Mouse (Mus musculus) urinary bladder, postnatal 10 days (tissue): Measurements from ENCODE around the gene Ccdc125.
"Not testable (repeated sequence)": the region's sequence is repeated elsewhere in the genome, so short reads cannot be mapped to it uniquely, and the experiment has no call there.

Experiments used
- DNase-seq: peaks from one replicate; pipeline ENCODE4 v3.0.0; 2022; ENCODE audit warnings: low spot score

The Ccdc125 gene

GRCm38 (mm10) chr13:100721656-100722055, 52.1 kb downstream of the Ccdc125 start:
- DNase-seq = no peak

GRCm38 (mm10) chr13:100724051-100724754, 54.7 kb downstream of the Ccdc125 start:
- DNase-seq = no peak

DNA sequence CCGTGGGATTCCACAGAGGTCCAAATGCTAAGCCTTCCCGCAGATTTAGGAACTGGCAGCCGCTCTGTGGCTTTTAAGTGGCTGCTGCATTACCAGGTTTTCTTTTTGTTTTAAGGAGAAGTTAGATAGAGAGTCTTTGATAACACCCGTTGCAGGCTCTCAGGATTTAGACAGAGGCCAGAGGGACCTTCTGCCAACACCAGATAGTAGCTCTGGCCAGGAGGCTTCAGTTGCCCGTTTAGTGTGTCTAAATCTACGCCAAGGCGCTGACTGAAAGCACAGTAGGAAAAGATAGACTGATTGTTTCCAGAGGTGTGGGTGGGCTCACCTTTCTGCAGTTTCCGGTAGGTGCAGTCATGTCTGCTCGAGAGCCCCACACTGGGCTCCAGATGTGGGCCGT, 55.7 kb downstream of the Ccdc125 start:
- no peak for DNase-seq

GRCm38 (mm10) chr13:100728086-100728485, 58.6 kb downstream of the Ccdc125 start:
- DNase-seq = no peak

DNA sequence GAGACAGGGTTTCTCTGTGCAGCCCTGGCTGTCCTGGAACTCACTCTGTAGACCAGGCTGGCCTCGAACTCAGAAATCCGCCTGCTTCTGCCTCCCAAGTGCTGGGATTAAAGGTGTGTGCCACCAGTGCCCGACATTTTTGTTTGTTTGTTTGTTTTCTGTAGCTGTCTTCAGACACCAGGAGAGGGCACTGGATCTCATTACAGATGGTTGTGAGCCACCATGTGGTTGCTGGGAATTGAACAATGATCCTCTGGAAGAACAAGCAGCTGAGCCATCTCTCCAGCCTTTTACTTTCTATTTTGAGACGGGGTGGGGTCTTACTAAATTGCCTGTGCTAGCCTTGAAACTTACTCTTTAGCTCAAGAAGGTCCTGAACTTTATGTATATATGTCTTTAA, 59.0 kb downstream of the Ccdc125 start:
- DNase-seq = not testable (repeated sequence)

DNA sequence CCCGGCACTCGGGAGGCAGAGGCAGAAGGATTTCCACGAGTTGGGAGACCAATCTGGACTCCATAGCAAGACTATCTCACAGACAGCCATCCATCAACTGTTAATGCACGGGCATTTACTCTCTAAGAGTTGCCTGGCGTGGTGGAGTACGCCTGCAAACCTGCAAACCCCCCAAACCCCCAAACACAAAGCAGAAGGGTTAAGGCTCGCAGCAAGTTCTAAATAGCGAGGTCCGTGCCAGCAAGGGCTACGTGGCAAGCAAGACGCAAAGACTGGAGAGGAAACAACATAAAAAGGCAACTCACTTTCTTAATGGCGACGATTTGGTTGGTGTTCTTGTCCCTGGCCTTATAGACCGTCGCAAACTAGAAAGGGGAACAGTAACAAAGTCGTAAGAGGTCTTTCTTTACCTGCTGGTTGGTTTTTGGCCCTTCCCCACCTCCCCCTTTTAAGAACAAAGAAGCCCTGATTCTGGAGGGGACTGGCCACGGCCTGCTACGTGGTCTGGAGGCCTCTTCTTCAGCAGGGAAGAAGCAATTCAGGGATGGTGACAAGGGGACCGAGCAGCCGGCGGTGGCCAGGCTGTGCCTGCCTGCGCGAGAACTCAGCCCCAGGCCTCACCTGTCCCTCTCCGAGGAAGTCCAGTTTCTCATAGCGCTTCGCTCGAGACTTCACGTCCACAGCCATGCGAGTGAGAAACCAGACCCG, 60.8 kb downstream of the Ccdc125 start:
- no peak for DNase-seq

DNA sequence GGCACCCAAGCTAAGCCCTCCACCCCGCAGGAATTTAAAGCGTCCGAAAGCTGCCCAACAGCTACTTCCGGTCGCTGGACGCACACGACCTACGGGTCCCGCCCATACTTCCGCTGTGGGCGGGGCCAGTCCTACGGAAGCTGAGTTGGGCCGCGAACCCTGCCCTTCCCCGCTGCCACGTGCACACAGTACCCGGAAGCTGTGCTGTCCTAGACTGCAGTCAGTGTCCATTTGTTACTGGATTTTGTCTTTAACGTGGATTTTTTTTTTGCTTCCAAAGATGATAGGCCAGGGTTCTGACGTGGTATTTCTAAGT, 61.3 kb downstream of the Ccdc125 start, which contains the start of gene Cdk7:
TSS of gene Cdk7 (minus strand) at position 79 of the 316 bp plus-strand sequence.
- DNase-seq = peak; percentile 70

DNA sequence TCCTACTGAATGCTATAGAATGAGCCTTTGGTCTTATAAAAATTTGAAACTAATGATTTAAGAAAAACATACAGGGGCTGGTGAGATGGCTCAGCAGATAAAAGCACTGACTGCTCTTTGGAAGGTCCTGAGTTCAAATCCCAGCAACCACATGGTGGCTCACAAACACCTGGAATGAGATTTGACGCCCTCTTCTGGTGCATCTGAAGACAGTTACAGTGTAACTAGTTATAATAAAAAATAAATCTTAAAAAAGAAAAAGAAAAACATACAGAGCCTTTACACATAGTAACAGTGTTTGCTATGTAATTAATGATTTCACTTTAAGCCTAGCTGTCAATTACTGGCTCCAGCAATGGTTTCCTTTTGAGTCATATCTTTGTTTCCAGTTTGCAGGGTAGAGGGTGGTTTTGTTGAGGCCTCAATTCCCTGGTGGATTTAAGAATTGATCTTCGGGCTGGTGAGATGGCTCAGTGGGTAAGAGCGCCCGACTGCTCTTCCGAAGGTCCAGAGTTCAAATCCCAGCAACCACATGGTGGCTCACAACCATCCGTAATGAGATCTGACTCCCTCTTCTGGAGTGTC, 62.0 kb downstream of the Ccdc125 start:
- not testable (repeated sequence) for DNase-seq

DNA sequence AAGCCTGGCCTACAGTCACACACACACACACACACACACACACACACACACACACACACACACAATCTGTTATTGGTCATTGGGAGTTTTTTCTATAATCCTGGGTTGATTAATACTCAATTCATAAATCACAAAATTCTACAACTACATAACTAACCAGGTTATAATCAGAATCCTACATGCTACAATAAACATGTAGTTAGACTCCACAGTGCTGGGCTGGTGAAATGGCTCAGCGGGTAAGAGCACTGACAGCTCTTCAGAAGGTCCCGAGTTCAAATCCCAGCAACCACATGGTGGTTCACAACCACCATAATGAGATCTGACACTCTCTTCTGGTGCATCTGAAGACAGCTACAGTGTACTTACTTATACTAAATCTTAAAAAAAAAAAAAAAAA, 63.2 kb downstream of the Ccdc125 start:
- no peak for DNase-seq

DNA sequence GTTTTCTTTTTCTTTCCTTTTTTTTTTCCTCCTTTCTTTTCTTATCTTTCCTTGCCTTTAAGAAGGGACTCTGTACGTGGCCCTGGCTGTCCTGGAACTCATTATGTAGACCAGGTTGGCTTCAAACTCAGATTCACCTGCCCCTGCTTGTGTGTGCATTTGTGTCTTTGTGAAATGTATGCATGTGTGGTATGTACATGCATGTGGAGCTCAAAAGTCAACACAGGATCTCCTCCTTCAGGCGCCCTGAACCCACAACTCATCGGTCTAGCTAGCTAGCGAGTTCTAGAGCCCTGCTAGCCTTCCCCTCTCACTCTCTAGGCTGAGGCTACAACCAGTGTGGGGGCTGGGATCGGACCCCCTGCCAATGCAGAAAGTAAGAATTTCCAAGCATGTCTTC, 73.3 kb downstream of the Ccdc125 start:
- DNase-seq = no peak

DNA sequence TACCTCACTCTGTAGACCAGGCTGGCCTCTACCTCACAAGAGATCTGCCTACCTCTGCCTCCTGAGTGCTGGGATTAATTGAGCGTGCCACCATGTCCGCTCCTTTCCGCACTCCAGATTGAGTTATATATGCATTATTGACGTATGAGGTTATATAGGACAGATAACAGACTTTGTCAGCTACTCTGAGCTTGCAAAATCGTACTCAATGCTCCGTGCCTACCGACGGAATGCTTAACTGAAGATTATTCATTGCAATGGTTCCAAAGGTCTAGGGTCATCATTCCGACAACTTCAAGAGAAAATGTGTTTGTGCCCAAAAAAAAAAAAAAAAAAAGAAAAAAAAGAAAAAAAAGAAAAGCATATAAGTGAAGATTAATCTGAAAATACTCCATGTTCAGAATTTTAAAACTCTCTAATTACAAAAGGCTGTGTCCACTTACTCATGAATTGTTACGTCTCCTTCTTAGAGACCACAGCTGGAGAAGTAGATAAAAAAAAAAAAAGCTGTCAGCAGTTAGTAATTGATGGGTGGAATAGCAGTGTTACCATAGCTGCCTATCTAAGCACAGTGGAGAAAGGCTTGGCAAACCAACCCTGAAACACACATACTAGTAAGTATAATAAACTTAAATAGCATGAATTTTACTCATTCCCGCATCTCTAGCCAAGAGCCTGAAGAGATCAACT, 74.0 kb downstream of the Ccdc125 start:
- no peak for DNase-seq

DNA sequence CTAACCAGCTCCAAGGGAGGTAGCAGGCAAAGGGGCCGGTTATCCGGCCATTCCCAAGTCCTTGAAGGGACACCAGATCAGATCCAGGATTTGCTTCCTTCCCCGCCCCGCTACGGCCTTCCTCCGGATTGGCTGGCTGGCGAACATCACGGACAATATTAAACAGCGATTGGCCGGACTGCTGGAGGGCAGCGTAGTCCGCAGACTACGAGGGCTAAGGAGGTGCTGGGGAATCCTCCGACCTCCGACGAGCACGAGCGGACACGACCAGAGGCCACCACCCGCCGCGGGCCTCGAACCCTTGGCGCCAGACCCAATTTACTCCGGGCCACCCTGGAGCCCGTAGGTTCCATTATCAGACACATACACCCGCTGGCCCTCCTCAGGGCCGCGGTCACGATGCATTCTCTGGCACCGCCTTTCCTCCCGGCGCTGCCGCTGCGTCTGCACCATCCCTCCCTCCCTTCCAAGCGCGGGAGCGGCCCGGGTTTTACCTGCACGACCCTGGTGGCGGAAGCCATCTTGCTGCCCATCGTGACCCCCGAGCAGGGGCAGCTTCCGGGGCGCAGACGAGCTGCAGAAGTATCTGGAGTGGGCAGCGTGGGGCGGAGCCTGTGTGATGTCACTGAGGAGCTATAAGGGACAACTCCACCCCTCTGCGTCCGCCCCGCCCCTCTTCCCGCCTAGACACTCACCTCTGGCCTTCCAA, 74.7 kb downstream of the Ccdc125 start, which contains the start of gene Mrps36:
TSS of gene Mrps36 (minus strand) at position 624 of the 709 bp plus-strand sequence.
- peak; percentile 61 for DNase-seq

DNA sequence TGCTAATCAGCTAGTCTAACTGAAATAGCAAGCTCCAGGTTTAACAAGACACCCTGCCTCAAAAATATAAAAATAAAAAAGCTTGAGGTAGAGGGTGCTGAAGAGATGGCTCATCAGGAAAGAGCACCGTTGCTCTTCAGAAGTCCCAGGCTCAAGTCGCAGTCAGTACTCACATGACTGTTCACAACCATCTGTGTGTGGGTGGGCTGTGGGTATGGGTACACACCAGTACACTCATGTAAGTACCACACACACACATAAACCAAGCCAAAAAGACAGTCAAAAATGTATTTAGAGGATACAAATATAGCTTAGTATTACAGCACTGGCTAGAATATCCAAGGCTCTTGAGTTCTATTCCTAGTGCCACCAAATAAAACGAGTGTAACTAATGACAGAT, 76.6 kb downstream of the Ccdc125 start:
- no peak for DNase-seq
